Mouse (Mus musculus) neutrophil, adult 83 days (primary cell): ENCODE results near the gene Olfr1367. TPM values are rescaled to one million over a fixed set of nuclear protein-coding genes. Genes with fewer than 3 reads are reported as not detected.

Experiments
- total RNA-seq, 2 experiments: library from RNA; stranded (reverse); gene quantifications; one replicate each; pipeline ENCODE4 v1.2.4; 2023

Olfr1367 gene
- total RNA-seq: not detected

DNA sequence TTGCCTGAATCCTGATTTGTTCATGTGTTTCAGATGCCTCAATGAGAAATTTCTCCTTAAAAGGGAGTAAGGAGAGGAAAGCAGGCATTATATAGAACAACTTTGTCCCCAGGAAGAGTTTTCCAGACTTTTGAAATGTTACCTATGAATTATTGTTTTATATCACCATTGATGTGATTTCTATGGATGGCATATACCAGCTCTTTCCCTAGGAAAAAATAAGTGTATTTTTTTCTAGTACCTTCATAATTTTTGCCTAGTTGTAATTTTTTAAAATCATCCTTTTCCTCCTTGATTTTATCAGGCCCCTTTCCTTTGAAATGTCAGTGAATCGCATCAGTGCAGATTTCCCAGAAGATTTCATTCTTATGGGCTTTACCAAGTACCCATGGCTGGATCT lies at the start of gene Olfr1367:
Olfr1367 (plus strand) TSS at position 301 of the 400 bp plus-strand sequence.

GRCm38 (mm10) chr13:21311926-21312325 lies 34.8 kb upstream of the Olfr1367 start, which contains the start of gene Gpx6:
Gene Gpx6, plus strand, starts transcription at chr13:21312125.

GRCm38 (mm10) chr13:21362621-21363248 lies 16.0 kb downstream of the Olfr1367 start, which contains the start of gene Zscan12:
Gene Zscan12, plus strand, starts transcription at chr13:21362820.

Other genes with a start within 250 kb of the Olfr1367 start
- not detected for gene Olfr1369-ps1, start 235.4 kb upstream of the Olfr1367 start, total RNA-seq
- gene Olfr263, start 217.3 kb upstream of the Olfr1367 start, total RNA-seq: not detected
- gene Olfr1368, start 201.0 kb upstream of the Olfr1367 start, total RNA-seq: not detected
- 10 to 100 TPM; 48.2 to 51.2 TPM for gene Trim27, start 167.5 kb upstream of the Olfr1367 start, total RNA-seq
- gene Gpx5, start 54.2 kb upstream of the Olfr1367 start, total RNA-seq: not detected
- not detected for gene Gpx6, start 34.8 kb upstream of the Olfr1367 start, total RNA-seq
- 1 to 10 TPM; 2.3 to 2.9 TPM for gene Zscan12, start 15.9 kb downstream of the Olfr1367 start, total RNA-seq
- 10 to 100 TPM; 23.5 to 24.5 TPM for gene Zkscan3, start 55.8 kb downstream of the Olfr1367 start, total RNA-seq
- gene Pgbd1, start 94.1 kb downstream of the Olfr1367 start, total RNA-seq: not detected
- 1 to 10 TPM; 8.4 to 9.1 TPM for gene Zscan26, start 106.8 kb downstream of the Olfr1367 start, total RNA-seq
- not detected for gene Nkapl, start 121.6 kb downstream of the Olfr1367 start, total RNA-seq
- gene Zkscan4, start 132.0 kb downstream of the Olfr1367 start, total RNA-seq: under 1 TPM in 1 of 2 experiments, not detected in 1; 0.22 TPM
- not detected for gene Gm10065, start 132.5 kb downstream of the Olfr1367 start, total RNA-seq
- gene AK157302, start 148.3 kb downstream of the Olfr1367 start, total RNA-seq: 1 to 10 TPM; 2.4 to 2.7 TPM
- 10 to 100 TPM; 11.5 to 12.9 TPM for gene Gm11273, start 154.5 kb downstream of the Olfr1367 start, total RNA-seq
- gene Zkscan8, start 184.2 kb downstream of the Olfr1367 start, total RNA-seq: 1 to 10 TPM; 2.4 to 3.9 TPM
- not detected for gene Olfr1366, start 195.9 kb downstream of the Olfr1367 start, total RNA-seq
- not detected for gene Olfr1535, start 213.0 kb downstream of the Olfr1367 start, total RNA-seq
- gene Olfr1364, start 234.8 kb downstream of the Olfr1367 start, total RNA-seq: not detected